Mouse (Mus musculus): Measurements from ENCODE around the gene Pold2. TPM values are rescaled to one million over a fixed set of nuclear protein-coding genes. Genes with fewer than 3 reads are reported as not detected.

The Pold2 gene
- polyA plus RNA-seq, 1 experiment from 2014 or later = 137 TPM

- Histone ChIP-seq H3K4me1 (replicated peaks; ENCODE audit: control insufficient read depth, insufficient read depth, low read length) (no peaks in the 10 kb centered on the region), H3K36me3 (ENCODE audit: control insufficient read depth, insufficient read depth, low read length) (peaks cover 33% of the 10 kb centered on the region), H3K4me2 (ENCODE audit: low read length) (no peak overlapping the region), H3K27ac (ENCODE audit: low read depth) (no peak overlapping the region), H3K4me3 (ENCODE audit: low read depth, low read length) (no peak overlapping the region), H3K27me3 (replicated peaks; ENCODE audit: control insufficient read depth, insufficient read depth, low read length) (no peaks in the 10 kb centered on the region), H3K9ac (ENCODE audit: low read length) (no peak overlapping the region), H3K9me3 (ENCODE audit: control insufficient read depth, low read length) (no peaks in the 10 kb centered on the region)
- ATAC-seq (replicated peaks; ENCODE audit: low FRiP score, low TSS enrichment, low read depth) (no peak), DNase-seq (ENCODE audit: low spot score) (no peak)
- 70% methylated on average over 1 of the region's 1 CpGs for WGBS
Measured at GRCm38 (mm10) chr11:5836126-5836525, 42.0 kb downstream of the Pold2 start.

- Histone ChIP-seq H3K36me3 (ENCODE audit: control insufficient read depth, insufficient read depth, low read length) (peaks cover 38% of the 10 kb centered on the region), H3K4me3 (ENCODE audit: low read depth, low read length) (no peak overlapping the region), H3K9ac (ENCODE audit: low read length) (no peak overlapping the region), H3K27me3 (replicated peaks; ENCODE audit: control insufficient read depth, insufficient read depth, low read length) (no peaks in the 10 kb centered on the region), H3K27ac (ENCODE audit: low read depth) (no peak overlapping the region), H3K4me1 (replicated peaks; ENCODE audit: control insufficient read depth, insufficient read depth, low read length) (no peaks in the 10 kb centered on the region), H3K9me3 (ENCODE audit: control insufficient read depth, low read length) (no peaks in the 10 kb centered on the region), H3K4me2 (ENCODE audit: low read length) (no peak overlapping the region)
- 88% methylated on average over 7 of the region's 7 CpGs for WGBS
- no peak for ATAC-seq (replicated peaks; ENCODE audit: low FRiP score, low TSS enrichment, low read depth)
- no peak for DNase-seq (ENCODE audit: low spot score)
Measured at GRCm38 (mm10) chr11:5835057-5835456, 43.0 kb downstream of the Pold2 start.

- Histone ChIP-seq H3K4me1 (replicated peaks; ENCODE audit: control insufficient read depth, insufficient read depth, low read length) (no peaks in the 10 kb centered on the region), H3K9ac (ENCODE audit: low read length) (no peak overlapping the region), H3K4me2 (ENCODE audit: low read length) (no peak overlapping the region), H3K27me3 (replicated peaks; ENCODE audit: control insufficient read depth, insufficient read depth, low read length) (no peaks in the 10 kb centered on the region), H3K4me3 (ENCODE audit: low read depth, low read length) (no peak overlapping the region), H3K36me3 (ENCODE audit: control insufficient read depth, insufficient read depth, low read length) (peaks cover 40% of the 10 kb centered on the region), H3K27ac (ENCODE audit: low read depth) (no peak overlapping the region), H3K9me3 (ENCODE audit: control insufficient read depth, low read length) (no peaks in the 10 kb centered on the region)
- DNase-seq (ENCODE audit: low spot score) (no peak), ATAC-seq (replicated peaks; ENCODE audit: low FRiP score, low TSS enrichment, low read depth) (no peak)
- WGBS = 87% methylated on average over 9 of the region's 9 CpGs
Measured at GRCm38 (mm10) chr11:5834506-5834905, 43.6 kb downstream of the Pold2 start.

GRCm38 (mm10) chr11:5829327-5829726, 48.8 kb downstream of the Pold2 start:
- Histone ChIP-seq H3K4me3 (ENCODE audit: low read depth, low read length) (no peak overlapping the region), H3K9me3 (ENCODE audit: control insufficient read depth, low read length) (no peaks in the 10 kb centered on the region), H3K9ac (ENCODE audit: low read length) (no peak overlapping the region), H3K4me1 (replicated peaks; ENCODE audit: control insufficient read depth, insufficient read depth, low read length) (no peaks in the 10 kb centered on the region), H3K4me2 (ENCODE audit: low read length) (no peak overlapping the region), H3K36me3 (ENCODE audit: control insufficient read depth, insufficient read depth, low read length) (peaks cover 47% of the 10 kb centered on the region), H3K27me3 (replicated peaks; ENCODE audit: control insufficient read depth, insufficient read depth, low read length) (no peaks in the 10 kb centered on the region), H3K27ac (ENCODE audit: low read depth) (no peak overlapping the region)
- DNase-seq (ENCODE audit: low spot score) (no peak), ATAC-seq (replicated peaks; ENCODE audit: low FRiP score, low TSS enrichment, low read depth) (no peak)
- WGBS = 91% methylated on average over 12 of the region's 12 CpGs

- Histone ChIP-seq H3K36me3 (ENCODE audit: control insufficient read depth, insufficient read depth, low read length) (peaks cover 42% of the 10 kb centered on the region), H3K27me3 (replicated peaks; ENCODE audit: control insufficient read depth, insufficient read depth, low read length) (no peaks in the 10 kb centered on the region), H3K27ac (ENCODE audit: low read depth) (no peak overlapping the region), H3K4me3 (ENCODE audit: low read depth, low read length) (no peak overlapping the region), H3K9me3 (ENCODE audit: control insufficient read depth, low read length) (no peaks in the 10 kb centered on the region), H3K4me2 (ENCODE audit: low read length) (no peak overlapping the region), H3K4me1 (replicated peaks; ENCODE audit: control insufficient read depth, insufficient read depth, low read length) (no peaks in the 10 kb centered on the region), H3K9ac (ENCODE audit: low read length) (no peak overlapping the region)
- DNase-seq (ENCODE audit: low spot score) (no peak), ATAC-seq (replicated peaks; ENCODE audit: low FRiP score, low TSS enrichment, low read depth) (no peak)
- 89% methylated on average over 11 of the region's 11 CpGs for WGBS
Measured at GRCm38 (mm10) chr11:5828509-5829191, 49.4 kb downstream of the Pold2 start.

- H3K36me3 ChIP-seq (ENCODE audit: control insufficient read depth, insufficient read depth, low read length) = peaks cover 36% of the 10 kb centered on the region
- H3K27ac ChIP-seq (ENCODE audit: low read depth) = no peak overlapping the region
- ATAC-seq (replicated peaks; ENCODE audit: low FRiP score, low TSS enrichment, low read depth) (no peak), DNase-seq (ENCODE audit: low spot score) (no peak)
- H3K9me3 ChIP-seq (ENCODE audit: control insufficient read depth, low read length) = no peaks in the 10 kb centered on the region
- H3K9ac ChIP-seq (ENCODE audit: low read length) = no peak overlapping the region
- H3K4me1 ChIP-seq (replicated peaks; ENCODE audit: control insufficient read depth, insufficient read depth, low read length) = no peaks in the 10 kb centered on the region
- H3K27me3 ChIP-seq (replicated peaks; ENCODE audit: control insufficient read depth, insufficient read depth, low read length) = no peaks in the 10 kb centered on the region
- no peak overlapping the region for H3K4me2 ChIP-seq (ENCODE audit: low read length)
- 84% methylated on average over 5 of the region's 5 CpGs for WGBS
- no peak overlapping the region for H3K4me3 ChIP-seq (ENCODE audit: low read depth, low read length)
Measured at GRCm38 (mm10) chr11:5827931-5828330, 50.2 kb downstream of the Pold2 start.

- Histone ChIP-seq H3K9me3 (ENCODE audit: control insufficient read depth, low read length) (no peaks in the 10 kb centered on the region), H3K27ac (ENCODE audit: low read depth) (no peak overlapping the region), H3K36me3 (ENCODE audit: control insufficient read depth, insufficient read depth, low read length) (peaks cover 14% of the 10 kb centered on the region), H3K9ac (ENCODE audit: low read length) (no peak overlapping the region), H3K4me1 (replicated peaks; ENCODE audit: control insufficient read depth, insufficient read depth, low read length) (no peaks in the 10 kb centered on the region), H3K27me3 (replicated peaks; ENCODE audit: control insufficient read depth, insufficient read depth, low read length) (no peaks in the 10 kb centered on the region), H3K4me2 (ENCODE audit: low read length) (no peak overlapping the region), H3K4me3 (ENCODE audit: low read depth, low read length) (no peak overlapping the region)
- DNase-seq (ENCODE audit: low spot score) (no peak), ATAC-seq (replicated peaks; ENCODE audit: low FRiP score, low TSS enrichment, low read depth) (no peak)
Measured at GRCm38 (mm10) chr11:5825432-5825831, 52.7 kb downstream of the Pold2 start.

Other genes with a start within 250 kb of the Pold2 start
- gene Mrps24, start 162.6 kb downstream of the Pold2 start, polyA plus RNA-seq (2014; fragmentation: Nextera tagmentation; extraction: Ambion mirVana) = 229 and 246 TPM in 2 replicates
- gene Urgcp, start 115.9 kb downstream of the Pold2 start, polyA plus RNA-seq (2014; fragmentation: Nextera tagmentation; extraction: Ambion mirVana) = 17.6 and 18.2 TPM in 2 replicates
- 116 and 126 TPM in 2 replicates for gene Dbnl, start 89.8 kb downstream of the Pold2 start, polyA plus RNA-seq (2014; fragmentation: Nextera tagmentation; extraction: Ambion mirVana)
- gene Pgam2, start 74.6 kb downstream of the Pold2 start, polyA plus RNA-seq (2014; fragmentation: Nextera tagmentation; extraction: Ambion mirVana) = 2.0 and 2.4 TPM in 2 replicates
- gene Polm, start 40.3 kb downstream of the Pold2 start, polyA plus RNA-seq (2014; fragmentation: Nextera tagmentation; extraction: Ambion mirVana) = 10.2 and 10.8 TPM in 2 replicates
- gene Aebp1, start 16.3 kb downstream of the Pold2 start, polyA plus RNA-seq (2014; fragmentation: Nextera tagmentation; extraction: Ambion mirVana) = 37.6 and 37.9 TPM in 2 replicates
- gene Myl7, start 20.5 kb upstream of the Pold2 start, polyA plus RNA-seq (2014; fragmentation: Nextera tagmentation; extraction: Ambion mirVana) = 22.9 and 33.3 TPM in 2 replicates
- 1.2 and 2.3 TPM in 2 replicates for gene Gck, start 71.8 kb upstream of the Pold2 start, polyA plus RNA-seq (2014; fragmentation: Nextera tagmentation; extraction: Ambion mirVana)
- gene Ykt6, start 77.4 kb upstream of the Pold2 start, polyA plus RNA-seq (2014; fragmentation: Nextera tagmentation; extraction: Ambion mirVana) = 23.0 and 23.3 TPM in 2 replicates
- gene Camk2b, start 188.1 kb upstream of the Pold2 start, polyA plus RNA-seq (2014; fragmentation: Nextera tagmentation; extraction: Ambion mirVana) = 2.9 and 3.4 TPM in 2 replicates

Measured in intestine, embryonic 14.5 days (tissue).